9 mouse cellular contexts compared by ENCODE assay signal in the genomic region with DNA sequence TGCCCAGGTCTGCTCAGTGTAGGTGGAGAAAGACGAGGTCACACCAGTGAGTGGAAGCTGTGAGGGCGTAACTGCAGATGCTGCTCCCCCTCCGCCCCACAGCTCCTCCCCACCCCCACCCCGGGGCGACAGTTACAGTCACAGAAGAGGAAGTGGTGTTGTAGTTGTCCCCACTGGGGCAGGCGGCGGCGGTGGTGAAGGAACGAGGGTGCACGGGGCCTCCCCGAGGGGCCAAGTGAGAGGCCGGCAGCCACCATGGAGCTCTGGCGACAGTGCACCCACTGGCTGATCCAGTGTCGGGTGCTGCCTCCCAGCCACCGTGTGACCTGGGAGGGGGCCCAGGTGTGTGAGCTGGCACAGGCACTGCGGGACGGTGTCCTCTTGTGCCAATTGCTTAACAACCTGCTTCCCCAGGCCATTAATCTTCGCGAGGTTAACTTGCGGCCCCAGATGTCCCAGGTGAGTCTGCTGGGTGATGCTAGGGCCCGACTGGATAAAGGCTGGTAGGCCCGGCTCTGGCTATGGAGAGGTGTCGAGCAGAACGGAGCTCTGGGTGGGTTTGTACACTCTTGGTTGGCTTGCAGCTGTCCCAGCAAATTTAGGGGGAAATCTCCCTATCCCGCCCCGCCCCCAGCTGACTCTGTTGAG. TPM values are rescaled to one million over a fixed set of nuclear protein-coding genes. Genes with fewer than 3 reads are reported as not detected.
DNase-seq lines count a peak whose midpoint lies in the region; ATAC-seq and TF ChIP-seq lines count a peak whose summit lies in the region.
"Had no signal": no experiment of that assay in that cellular context is flagged by ENCODE, and none has a peak within 500 bp of the region (broad histone marks: within the 10 kb centered on the region; RNA-seq: fewer than 3 reads in every experiment).

Gene Vav1, plus strand, starts transcription at position 158 of the 648 bp plus-strand sequence.

- no peak within 1 kb of the TSS for H3K9ac ChIP-seq in intestine, embryonic 15.5 days
- H3K9ac ChIP-seq in intestine, postnatal 0 days (ENCODE audit: low read depth, low read length) = no peak within 1 kb of the TSS
- H3K9ac ChIP-seq in lung, postnatal 0 days (replicated peaks; ENCODE audit: low read depth) = no peak within 1 kb of the TSS
- H3K9ac ChIP-seq in midbrain, embryonic 16.5 days (ENCODE audit: low read depth, low read length) = no peak within 1 kb of the TSS

- peaks cover 12% of the 10 kb centered on the region for H3K4me1 ChIP-seq in intestine, embryonic 15.5 days (replicated peaks)
- H3K4me1 ChIP-seq in intestine, postnatal 0 days (replicated peaks; ENCODE audit: control insufficient read depth, insufficient read depth, low read length) = 0 out of 2 replicates have a peak, but pooled peaks cover 6% of the 10 kb centered on the region
- peaks cover 3% of the 10 kb centered on the region; the same call in 1 of the 2 replicates for H3K4me1 ChIP-seq in lung, postnatal 0 days (ENCODE audit: insufficient read depth, low read depth, low read length)
- peaks cover 7% of the 10 kb centered on the region for H3K4me1 ChIP-seq in midbrain, embryonic 16.5 days (ENCODE audit: control insufficient read depth, insufficient read depth, low read length)

- H3K9me3 ChIP-seq in intestine, embryonic 15.5 days = no peaks in the 10 kb centered on the region
- H3K9me3 ChIP-seq in intestine, postnatal 0 days (ENCODE audit: control insufficient read depth) = no peaks in the 10 kb centered on the region
- H3K9me3 ChIP-seq in lung, postnatal 0 days (ENCODE audit: low read length) = no peaks in the 10 kb centered on the region
- no peaks in the 10 kb centered on the region for H3K9me3 ChIP-seq in midbrain, embryonic 16.5 days (replicated peaks; ENCODE audit: control insufficient read depth, low read length, poor library complexity, severe bottlenecking)

- ATAC-seq in intestine, embryonic 15.5 days = no peak
- ATAC-seq in intestine, postnatal 0 days = no peak
- ATAC-seq in lung, postnatal 0 days = no peak
- no peak for ATAC-seq in midbrain, embryonic 16.5 days

- WGBS in intestine, embryonic 15.5 days = 55% methylated on average over 26 of the region's 26 CpGs
- 50% methylated on average over 26 of the region's 26 CpGs for WGBS in intestine, postnatal 0 days
- WGBS in lung, postnatal 0 days = 46% methylated on average over 25 of the region's 26 CpGs
- 75% methylated on average over 25 of the region's 26 CpGs for WGBS in midbrain, embryonic 16.5 days

- H3K4me3 ChIP-seq in intestine, embryonic 15.5 days (replicated peaks) = peak within 1 kb of the TSS; percentile 5; the same call in 1 of the 2 replicates
- no peak within 1 kb of the TSS for H3K4me3 ChIP-seq in intestine, postnatal 0 days (ENCODE audit: low read depth, low read length)
- peak within 1 kb of the TSS; percentile 8; the same call in 1 of the 2 replicates for H3K4me3 ChIP-seq in lung, postnatal 0 days (ENCODE audit: low read depth, low read length)
- H3K4me3 ChIP-seq in midbrain, embryonic 16.5 days (ENCODE audit: low read depth, low read length) = no peak within 1 kb of the TSS

- no peaks in the 10 kb centered on the region for H3K36me3 ChIP-seq in intestine, embryonic 15.5 days
- H3K36me3 ChIP-seq in intestine, postnatal 0 days (ENCODE audit: control insufficient read depth, insufficient read depth) = no peaks in the 10 kb centered on the region
- no peaks in the 10 kb centered on the region for H3K36me3 ChIP-seq in lung, postnatal 0 days (ENCODE audit: insufficient read depth, low read length)
- H3K36me3 ChIP-seq in midbrain, embryonic 16.5 days (ENCODE audit: control insufficient read depth, insufficient read depth, low read length) = no peaks in the 10 kb centered on the region

- H3K27me3 ChIP-seq in intestine, embryonic 15.5 days (replicated peaks) = no peaks in the 10 kb centered on the region
- H3K27me3 ChIP-seq in intestine, postnatal 0 days (replicated peaks; ENCODE audit: control insufficient read depth, insufficient read depth, low read length) = no peaks in the 10 kb centered on the region
- no peaks in the 10 kb centered on the region for H3K27me3 ChIP-seq in lung, postnatal 0 days (replicated peaks; ENCODE audit: insufficient read depth, low read length)
- H3K27me3 ChIP-seq in midbrain, embryonic 16.5 days (ENCODE audit: control insufficient read depth, insufficient read depth, low read depth, low read length) = no peaks in the 10 kb centered on the region; the same call in 1 of the 2 replicates

- TF ChIP-seq CTCF in intestine, postnatal 0 days (IDR thresholded peaks at IDR 0.05; ENCODE audit: low read depth) = no peak
- no peak for TF ChIP-seq CTCF in lung, postnatal 0 days (IDR thresholded peaks at IDR 0.05)

- DNase-seq in brain, adult 2 months (ENCODE audit: low read depth, low spot score) = peak; percentile 5
- peak; percentile 21 for DNase-seq in lung, postnatal 0 days (ENCODE audit: low spot score)
- peak; percentile 78 to 85 for DNase-seq in thymus, adult 18-20 months
- DNase-seq in urinary bladder, postnatal 36 days (ENCODE audit: low spot score in 2 of 2) = no peak
- no peak for DNase-seq in c-Kit-positive CD71-positive TER-119-positive erythroid progenitor cells, embryonic 14.5 days (ENCODE audit: low spot score)

- H3K27ac ChIP-seq in intestine, embryonic 15.5 days = no peak within 1 kb of the TSS
- no peak within 1 kb of the TSS for H3K27ac ChIP-seq in intestine, postnatal 0 days (ENCODE audit: low read depth, low read length)
- no peak within 1 kb of the TSS for H3K27ac ChIP-seq in lung, postnatal 0 days (ENCODE audit: low read length)
- no peak within 1 kb of the TSS for H3K27ac ChIP-seq in midbrain, embryonic 16.5 days (ENCODE audit: low read length)

- no peak within 1 kb of the TSS for H3K4me2 ChIP-seq in intestine, embryonic 15.5 days (replicated peaks)
- H3K4me2 ChIP-seq in intestine, postnatal 0 days (replicated peaks; ENCODE audit: low read depth) = no peak within 1 kb of the TSS; the same call in 1 of the 2 replicates
- H3K4me2 ChIP-seq in lung, postnatal 0 days (replicated peaks; ENCODE audit: low read depth, low read length) = 0 out of 2 replicates have a peak within 1 kb of the TSS, but pooled peaks have one; percentile 5
- no peak within 1 kb of the TSS for H3K4me2 ChIP-seq in midbrain, embryonic 16.5 days (ENCODE audit: low read length)

- no peak for TF ChIP-seq EP300 in lung, postnatal 0 days (IDR thresholded peaks at IDR 0.05)

RNA-seq across cellular contexts. Expression of gene Vav1, which starts in this region (rescaled TPM):
- 3.2 TPM in 2 replicates for polyA plus RNA-seq in intestine, embryonic 15.5 days (2015; fragmentation: Nextera tagmentation; extraction: Ambion mirVana)
- polyA plus RNA-seq in intestine, postnatal 0 days (2015; fragmentation: Nextera tagmentation; extraction: Ambion mirVana) = 1.1 and 1.5 TPM in 2 replicates
- polyA plus RNA-seq in lung, postnatal 0 days (2015; fragmentation: Nextera tagmentation; extraction: Ambion mirVana) = 4.8 and 5.4 TPM in 2 replicates
- polyA plus RNA-seq in midbrain, embryonic 16.5 days (2015; fragmentation: Nextera tagmentation; extraction: Ambion mirVana) = 1.2 and 1.3 TPM in 2 replicates
- polyA plus RNA-seq: myocyte had no signal

Comparison
In these comparisons a context has a peak if more than half of its experiments do, and no peak if none do; other contexts are left out.
1. H3K4me3 ChIP-seq: peak in intestine, embryonic 15.5 days (single experiment) and lung, postnatal 0 days (single experiment); none in intestine, postnatal 0 days (single experiment) and midbrain, embryonic 16.5 days (single experiment).
2. DNase-seq: peak in brain, adult 2 months (single experiment), lung, postnatal 0 days (single experiment) and thymus, adult 18-20 months (2 of 2); none in urinary bladder, postnatal 36 days (0 of 2) and c-Kit-positive CD71-positive TER-119-positive erythroid progenitor cells, embryonic 14.5 days (single experiment).